Mouse (Mus musculus): ENCODE measurements around the gene Mast2. TPM values are rescaled to one million over a fixed set of nuclear protein-coding genes. Genes with fewer than 3 reads are reported as not detected.

Mast2 gene
- 58.1 and 60.2 TPM in 2 replicates for polyA plus RNA-seq (2011; ENCODE audit: insufficient read depth, insufficient read length, low read depth, missing spikeins)

DNA sequence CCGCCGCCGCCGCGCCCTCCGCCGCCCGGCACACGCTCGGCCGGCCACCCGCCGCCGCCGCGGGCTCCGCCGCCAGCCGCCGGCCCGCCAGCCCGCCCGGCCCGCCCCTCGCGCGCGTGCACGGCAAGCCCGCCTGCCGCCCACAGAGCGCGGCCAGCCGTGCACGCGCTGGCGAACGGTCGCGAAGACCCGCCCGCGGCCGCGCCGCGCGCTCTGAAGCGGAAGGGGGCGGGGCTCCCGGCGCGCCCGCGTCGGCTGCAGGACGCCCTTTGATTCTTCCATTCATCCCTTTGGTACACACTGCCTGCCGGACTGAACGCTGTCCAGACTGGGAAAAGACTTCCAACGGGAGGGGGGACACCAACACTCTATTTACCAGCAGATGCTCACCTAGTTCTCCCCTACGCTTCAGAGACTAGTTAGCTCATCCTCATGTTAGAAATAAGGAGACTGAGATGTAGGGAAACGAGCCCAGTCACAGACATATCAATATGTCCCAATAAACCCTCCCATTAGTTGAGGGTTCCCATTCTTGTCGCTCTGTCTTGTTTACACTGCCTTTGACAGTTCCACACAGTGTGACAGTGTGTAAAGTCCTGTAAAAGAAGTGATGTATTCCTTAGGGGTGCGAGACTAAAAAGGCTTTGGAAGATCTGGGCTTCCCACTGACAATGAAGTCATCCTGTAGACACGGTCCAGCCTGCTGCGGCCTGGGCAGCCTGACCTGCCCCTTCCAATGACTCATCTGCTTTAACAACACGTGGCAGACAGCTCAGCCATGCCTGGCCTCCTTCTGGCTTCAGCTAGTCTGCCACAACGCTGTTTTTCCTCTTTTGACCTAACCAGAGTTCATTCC is at the start of gene Mast2:
TSS of gene Mast2 (minus strand) at position 58 of the 856 bp plus-strand sequence.
- Histone ChIP-seq H3K9me3 (replicated peaks; ENCODE audit: control insufficient read depth, insufficient read depth, low read length, poor library complexity, severe bottlenecking) (no peaks in the 10 kb centered on the region), H3K36me3 (ENCODE audit: control insufficient read depth, insufficient read depth, low read length, poor library complexity, severe bottlenecking) (no peaks in the 10 kb centered on the region), H3K27ac (ENCODE audit: insufficient read depth, low read length) (peak within 1 kb of the TSS; percentile 31; the same call in 1 of the 2 replicates), H3K4me3 (ENCODE audit: low read depth, low read length) (peak within 1 kb of the TSS; percentile 68), H3K9ac (ENCODE audit: low read depth, poor library complexity, severe bottlenecking) (peak within 1 kb of the TSS; percentile 98), H3K4me1 (ENCODE audit: control insufficient read depth, insufficient read depth, low read length) (peaks cover 2% of the 10 kb centered on the region), H3K27me3 (ENCODE audit: control insufficient read depth, insufficient read depth, low read length, poor library complexity, severe bottlenecking) (no peaks in the 10 kb centered on the region)
- TF ChIP-seq EP300 (IDR thresholded peaks at IDR 0.05; ENCODE audit: insufficient read depth, low read depth, low read length) (no peak), CTCF (IDR thresholded peaks at IDR 0.05; ENCODE audit: low read depth, low read length) (no peak), POLR2A (IDR thresholded peaks at IDR 0.05; ENCODE audit: insufficient read depth, low read length) (no peak)

DNA sequence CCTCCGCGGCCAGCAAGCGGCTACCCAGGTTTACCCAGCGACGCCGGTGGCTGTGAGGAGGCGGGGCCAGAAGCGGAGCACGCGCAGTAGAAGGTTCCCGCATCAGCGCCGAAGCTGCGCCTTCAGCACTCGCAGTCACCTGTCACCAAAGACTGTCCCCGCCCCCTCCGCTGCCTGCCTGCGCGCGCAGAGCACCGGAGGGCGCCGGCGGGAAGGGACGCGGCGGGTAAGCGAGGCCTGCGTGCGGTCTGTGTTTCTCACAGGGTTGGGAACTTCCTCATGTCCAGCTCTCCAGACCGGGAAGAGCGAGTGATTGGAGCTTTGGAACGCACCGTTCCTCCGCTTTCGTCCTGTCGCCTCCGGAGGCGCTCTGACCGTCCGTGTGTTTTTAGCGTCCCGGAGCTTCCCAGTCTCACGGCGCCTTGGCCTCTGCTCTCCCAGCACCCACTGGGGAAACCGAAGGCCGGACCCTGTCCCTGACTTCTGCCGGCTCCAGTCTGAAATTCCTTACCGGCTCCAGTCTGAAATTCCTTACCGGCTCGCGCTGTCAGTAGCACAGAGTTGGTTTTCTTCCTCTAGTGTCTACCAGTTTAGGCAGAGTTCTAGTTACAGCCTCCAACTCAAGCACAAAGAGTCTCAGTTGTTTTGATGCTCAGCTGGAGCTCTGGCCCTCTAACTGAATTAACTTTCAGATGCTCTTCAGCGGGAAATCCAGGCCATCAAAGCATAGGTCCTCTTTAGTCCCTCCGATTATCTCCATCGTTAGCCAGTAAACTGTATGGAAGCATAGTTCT is 43.6 kb upstream of the Mast2 start, which contains the start of gene Ipp:
TSS of gene Ipp (plus strand) at position 125 of the 794 bp plus-strand sequence.
- TF ChIP-seq EP300 (IDR thresholded peaks at IDR 0.05; ENCODE audit: insufficient read depth, low read depth, low read length) (peak; percentile 25; the same call in 1 of the 2 replicates), CTCF (IDR thresholded peaks at IDR 0.05; ENCODE audit: low read depth, low read length) (no peak)
- peak within 1 kb of the TSS; percentile 37; the same call in 1 of the 2 replicates for H3K27ac ChIP-seq (ENCODE audit: insufficient read depth, low read length)

DNA sequence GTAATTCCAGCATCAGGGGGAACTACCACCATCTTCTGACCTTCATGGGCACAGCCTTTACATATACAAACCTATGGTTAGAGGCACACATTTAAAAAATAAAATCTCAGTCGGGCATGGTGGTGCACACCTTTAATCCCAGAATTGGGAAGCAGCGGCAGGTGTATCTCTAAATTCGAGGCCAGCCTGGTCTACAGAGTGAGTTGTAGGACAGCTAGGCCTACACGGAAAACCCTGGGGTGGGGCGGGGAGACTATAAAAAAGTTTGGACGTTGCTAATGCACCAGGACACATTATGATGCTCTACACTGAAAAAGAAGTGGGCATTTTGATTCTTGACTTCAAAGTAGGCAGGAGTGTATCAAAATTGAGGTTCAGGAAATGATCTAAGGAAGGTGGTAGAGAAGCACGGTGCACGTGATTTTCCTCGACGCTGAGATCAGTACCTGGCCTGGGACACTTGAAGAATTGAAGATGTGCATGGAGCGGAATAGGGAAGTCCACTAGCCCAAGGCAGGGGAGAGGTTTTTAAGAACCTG is 43.0 kb upstream of the Mast2 start:
- Histone ChIP-seq H3K27ac (ENCODE audit: insufficient read depth, low read length) (no peak overlapping the region), H3K9ac (ENCODE audit: low read depth, poor library complexity, severe bottlenecking) (peak overlapping the region; percentile 20; the same call in 1 of the 2 replicates), H3K27me3 (ENCODE audit: control insufficient read depth, insufficient read depth, low read length, poor library complexity, severe bottlenecking) (no peaks in the 10 kb centered on the region), H3K36me3 (ENCODE audit: control insufficient read depth, insufficient read depth, low read length, poor library complexity, severe bottlenecking) (no peaks in the 10 kb centered on the region), H3K9me3 (replicated peaks; ENCODE audit: control insufficient read depth, insufficient read depth, low read length, poor library complexity, severe bottlenecking) (no peaks in the 10 kb centered on the region), H3K4me3 (ENCODE audit: low read depth, low read length) (peak overlapping the region; percentile 80), H3K4me1 (ENCODE audit: control insufficient read depth, insufficient read depth, low read length) (no peaks in the 10 kb centered on the region)
- no peak for TF ChIP-seq EP300 (IDR thresholded peaks at IDR 0.05; ENCODE audit: insufficient read depth, low read depth, low read length)
- TF ChIP-seq POLR2A (IDR thresholded peaks at IDR 0.05; ENCODE audit: insufficient read depth, low read length), result no peak
- no peak for TF ChIP-seq CTCF (IDR thresholded peaks at IDR 0.05; ENCODE audit: low read depth, low read length)

More for the DNA sequence above, 43.6 kb upstream of the Mast2 start, which contains the start of gene Ipp:
- Histone ChIP-seq H3K27me3 (ENCODE audit: control insufficient read depth, insufficient read depth, low read length, poor library complexity, severe bottlenecking) (no peaks in the 10 kb centered on the region), H3K9me3 (replicated peaks; ENCODE audit: control insufficient read depth, insufficient read depth, low read length, poor library complexity, severe bottlenecking) (no peaks in the 10 kb centered on the region), H3K4me1 (ENCODE audit: control insufficient read depth, insufficient read depth, low read length) (no peaks in the 10 kb centered on the region), H3K9ac (ENCODE audit: low read depth, poor library complexity, severe bottlenecking) (peak within 1 kb of the TSS; percentile 76), H3K4me3 (ENCODE audit: low read depth, low read length) (peak within 1 kb of the TSS; percentile 80), H3K36me3 (ENCODE audit: control insufficient read depth, insufficient read depth, low read length, poor library complexity, severe bottlenecking) (no peaks in the 10 kb centered on the region)

DNA sequence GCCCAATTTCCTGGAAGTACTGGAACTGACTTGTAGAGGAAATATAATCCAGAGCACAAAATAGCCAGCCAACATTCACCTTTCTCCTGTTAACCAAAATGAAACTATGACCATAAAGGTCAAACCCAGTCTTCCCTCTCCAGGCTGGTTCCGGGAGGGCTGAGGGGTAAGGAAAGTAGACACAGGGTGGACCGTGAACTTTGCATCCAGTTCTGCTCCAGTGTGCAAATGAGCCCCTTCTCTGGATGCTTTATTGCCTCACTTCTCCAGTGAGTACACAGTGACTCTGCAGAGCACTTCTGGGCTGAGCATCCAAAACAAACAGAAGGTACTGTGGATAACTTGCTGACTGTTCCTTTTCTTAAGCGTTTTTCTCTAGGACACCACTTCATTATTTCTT is 36.0 kb upstream of the Mast2 start:
- no peak overlapping the region for H3K9ac ChIP-seq (ENCODE audit: low read depth, poor library complexity, severe bottlenecking)
- no peak overlapping the region for H3K27ac ChIP-seq (ENCODE audit: insufficient read depth, low read length)
- no peaks in the 10 kb centered on the region for H3K27me3 ChIP-seq (ENCODE audit: control insufficient read depth, insufficient read depth, low read length, poor library complexity, severe bottlenecking)
- TF ChIP-seq POLR2A (IDR thresholded peaks at IDR 0.05; ENCODE audit: insufficient read depth, low read length), result no peak
- no peaks in the 10 kb centered on the region for H3K4me1 ChIP-seq (ENCODE audit: control insufficient read depth, insufficient read depth, low read length)
- no peaks in the 10 kb centered on the region for H3K36me3 ChIP-seq (ENCODE audit: control insufficient read depth, insufficient read depth, low read length, poor library complexity, severe bottlenecking)
- H3K4me3 ChIP-seq (ENCODE audit: low read depth, low read length), result no peak overlapping the region
- no peaks in the 10 kb centered on the region for H3K9me3 ChIP-seq (replicated peaks; ENCODE audit: control insufficient read depth, insufficient read depth, low read length, poor library complexity, severe bottlenecking)

DNA sequence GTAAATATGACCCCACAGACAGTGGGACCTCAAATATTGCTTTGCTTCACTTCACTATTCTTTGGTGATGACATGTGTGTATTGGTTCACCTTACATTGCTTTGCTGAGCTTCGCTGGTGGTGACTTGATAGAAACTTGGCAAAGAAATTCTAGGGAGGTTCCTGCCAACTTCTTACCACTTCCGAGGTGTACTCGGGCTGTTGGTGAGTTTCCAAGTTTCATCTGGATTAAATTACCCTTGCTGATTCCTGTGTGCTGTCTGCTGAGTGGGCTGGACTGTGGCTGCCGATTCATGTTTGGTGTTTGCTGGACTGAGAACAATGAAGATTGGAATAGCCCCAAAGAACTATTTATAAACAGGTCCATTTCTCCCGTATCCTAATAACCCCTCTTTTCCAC is 29.7 kb upstream of the Mast2 start:
- Histone ChIP-seq H3K27ac (ENCODE audit: insufficient read depth, low read length) (no peak overlapping the region), H3K36me3 (ENCODE audit: control insufficient read depth, insufficient read depth, low read length, poor library complexity, severe bottlenecking) (no peaks in the 10 kb centered on the region), H3K9ac (ENCODE audit: low read depth, poor library complexity, severe bottlenecking) (no peak overlapping the region), H3K4me1 (ENCODE audit: control insufficient read depth, insufficient read depth, low read length) (no peaks in the 10 kb centered on the region), H3K4me3 (ENCODE audit: low read depth, low read length) (no peak overlapping the region), H3K9me3 (replicated peaks; ENCODE audit: control insufficient read depth, insufficient read depth, low read length, poor library complexity, severe bottlenecking) (no peaks in the 10 kb centered on the region), H3K27me3 (ENCODE audit: control insufficient read depth, insufficient read depth, low read length, poor library complexity, severe bottlenecking) (no peaks in the 10 kb centered on the region)
- TF ChIP-seq EP300 (IDR thresholded peaks at IDR 0.05; ENCODE audit: insufficient read depth, low read depth, low read length), result no peak
- TF ChIP-seq POLR2A (IDR thresholded peaks at IDR 0.05; ENCODE audit: insufficient read depth, low read length), result no peak
- TF ChIP-seq CTCF (IDR thresholded peaks at IDR 0.05; ENCODE audit: low read depth, low read length), result no peak
